Mouse (Mus musculus): ENCODE measurements at regions not wholly inside any gene's neighbourhood (a gene's known extent, or its start where the extent isn't known, plus 50 kb on each side); places are given as distances from the start of the nearest gene placed in this dataset.

DNA sequence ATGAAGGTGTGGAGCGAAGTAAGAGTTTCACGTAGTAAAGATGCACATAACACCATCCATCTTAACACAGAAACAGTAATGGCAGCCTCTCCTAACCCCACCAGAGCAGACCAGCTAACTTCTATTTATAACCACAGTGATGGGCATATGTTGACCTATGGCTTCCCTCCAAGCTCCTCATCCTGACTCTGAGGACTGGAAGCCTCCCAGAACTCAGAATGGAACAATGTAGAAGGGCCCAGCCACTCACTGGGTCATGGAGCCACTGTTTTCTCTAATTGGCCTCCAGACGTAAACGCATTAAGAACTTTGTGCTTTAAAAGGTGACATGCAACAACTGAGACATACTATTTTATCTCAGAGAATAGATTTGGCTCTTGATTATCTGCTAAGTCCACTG lies 77.0 kb downstream of the Irs2 start:
- Histone ChIP-seq H3K9me3 (no peaks in the 10 kb centered on the region), H3K36me3 (replicated peaks) (no peaks in the 10 kb centered on the region), H3K4me1 (peaks cover 29% of the 10 kb centered on the region), H3K27ac (no peak overlapping the region), H3K27me3 (ENCODE audit: poor library complexity, severe bottlenecking) (peaks cover 94% of the 10 kb centered on the region), H3K4me3 (no peak overlapping the region)
- no peak for DNase-seq (ENCODE audit: extremely low spot score, low spot score)
- 92% methylated on average over 4 of the region's 4 CpGs for WGBS

DNA sequence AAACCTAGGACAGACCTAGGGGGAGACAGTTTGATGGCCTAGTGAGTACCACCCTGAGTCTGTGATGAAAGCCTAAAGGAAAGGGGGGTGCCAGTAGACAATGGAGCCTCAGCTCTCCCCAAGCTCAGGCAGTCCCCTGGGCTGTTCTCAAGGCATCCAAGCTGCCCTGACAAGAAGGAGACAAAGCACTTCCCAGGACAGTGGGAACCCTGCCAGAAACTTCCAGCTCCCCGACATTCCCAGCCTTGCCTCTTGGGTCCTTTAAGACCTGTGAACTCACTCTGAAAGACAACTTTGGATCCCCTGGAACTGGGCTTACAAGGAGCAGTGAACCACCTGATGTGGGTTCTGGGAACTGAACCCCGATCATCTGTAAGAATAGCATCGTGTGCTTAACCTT lies 79.4 kb downstream of the Irs2 start:
- H3K36me3 ChIP-seq (replicated peaks), result no peaks in the 10 kb centered on the region
- WGBS, result 88% methylated on average over 3 of the region's 3 CpGs
- DNase-seq (ENCODE audit: extremely low spot score, low spot score), result no peak
- H3K27ac ChIP-seq, result peak overlapping the region; percentile 53
- H3K4me1 ChIP-seq, result peaks cover 51% of the 10 kb centered on the region
- no peak overlapping the region for H3K4me3 ChIP-seq
- no peaks in the 10 kb centered on the region for H3K9me3 ChIP-seq
- H3K27me3 ChIP-seq (ENCODE audit: poor library complexity, severe bottlenecking), result peaks cover 77% of the 10 kb centered on the region

DNA sequence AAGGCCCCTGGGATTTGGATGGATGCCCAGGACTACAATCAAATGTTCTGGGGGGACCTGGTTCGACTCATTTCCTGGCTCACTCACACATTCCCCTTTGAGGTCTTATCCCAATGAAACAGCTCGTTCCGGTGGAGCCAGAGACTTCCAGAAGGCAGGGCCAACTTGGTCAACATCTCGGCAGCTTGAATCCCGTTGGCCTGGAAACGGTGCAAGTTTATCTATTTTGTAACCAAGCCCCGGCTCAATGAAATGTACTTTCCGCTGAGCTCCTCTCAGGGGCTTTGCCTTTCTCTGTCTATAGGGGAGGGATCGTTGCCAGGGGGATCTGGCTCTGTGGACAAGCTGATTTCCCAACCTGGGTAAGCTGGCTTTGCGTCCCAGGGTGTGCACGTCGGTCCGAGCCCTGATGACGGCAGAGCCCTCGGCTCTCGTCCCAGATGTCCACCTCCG lies 79.9 kb downstream of the Irs2 start:
- DNase-seq (ENCODE audit: extremely low spot score, low spot score), result no peak
- Histone ChIP-seq H3K4me1 (peaks cover 56% of the 10 kb centered on the region), H3K27ac (peak overlapping the region; percentile 53), H3K9me3 (no peaks in the 10 kb centered on the region), H3K4me3 (no peak overlapping the region), H3K36me3 (replicated peaks) (no peaks in the 10 kb centered on the region), H3K27me3 (ENCODE audit: poor library complexity, severe bottlenecking) (peaks cover 77% of the 10 kb centered on the region)
- WGBS, result 82% methylated on average over 17 of the region's 17 CpGs

DNA sequence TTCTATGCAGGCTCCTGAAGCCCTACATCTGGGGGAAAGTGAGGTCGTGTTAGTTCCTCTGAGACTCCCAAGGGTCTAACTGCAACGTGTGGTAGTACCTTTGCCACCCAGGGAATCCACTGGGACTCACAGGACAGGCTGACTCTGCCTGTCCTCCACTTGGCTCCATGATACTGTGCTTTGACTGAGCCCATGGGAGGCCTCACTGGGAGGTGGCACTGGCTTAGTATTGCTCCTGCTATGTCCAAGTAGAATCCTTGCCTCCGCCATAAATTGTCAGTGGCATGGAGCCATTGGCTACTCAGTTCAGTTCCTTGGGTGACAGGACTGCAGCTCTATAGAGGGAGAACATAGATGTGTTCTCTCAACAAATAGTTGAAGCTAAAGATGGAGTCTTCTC lies 81.1 kb downstream of the Irs2 start:
- H3K27ac ChIP-seq, result peak overlapping the region; percentile 91
- H3K4me3 ChIP-seq, result no peak overlapping the region
- no peaks in the 10 kb centered on the region for H3K36me3 ChIP-seq (replicated peaks)
- no peak for DNase-seq (ENCODE audit: extremely low spot score, low spot score)
- peaks cover 68% of the 10 kb centered on the region for H3K4me1 ChIP-seq
- H3K27me3 ChIP-seq (ENCODE audit: poor library complexity, severe bottlenecking), result peaks cover 76% of the 10 kb centered on the region
- 57% methylated on average over 3 of the region's 3 CpGs for WGBS
- H3K9me3 ChIP-seq, result no peaks in the 10 kb centered on the region

DNA sequence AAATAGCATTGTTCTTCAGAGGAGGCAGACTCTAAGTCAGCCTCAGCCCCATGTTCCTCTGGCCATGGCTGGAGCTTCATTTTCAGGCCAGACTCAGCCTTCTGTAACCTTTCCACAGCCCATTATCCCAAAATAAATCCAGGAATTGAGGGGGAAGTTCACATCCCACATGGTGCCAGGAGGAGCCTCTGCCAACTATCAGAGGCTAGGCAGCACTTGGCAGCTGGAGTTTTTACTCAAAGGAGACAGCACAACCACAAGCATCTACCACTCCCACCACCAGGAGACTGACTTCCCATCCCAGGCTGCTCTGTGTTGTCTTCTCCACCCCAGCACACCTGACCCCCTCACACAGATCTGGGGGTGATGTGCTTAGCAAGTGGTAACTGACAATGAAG lies 81.7 kb downstream of the Irs2 start:
- peaks cover 75% of the 10 kb centered on the region for H3K27me3 ChIP-seq (ENCODE audit: poor library complexity, severe bottlenecking)
- DNase-seq (ENCODE audit: extremely low spot score, low spot score), result no peak
- peak overlapping the region; percentile 39 for H3K4me3 ChIP-seq
- no peaks in the 10 kb centered on the region for H3K36me3 ChIP-seq (replicated peaks)
- H3K4me1 ChIP-seq, result peaks cover 74% of the 10 kb centered on the region
- no peaks in the 10 kb centered on the region for H3K9me3 ChIP-seq
- peak overlapping the region; percentile 91 for H3K27ac ChIP-seq

DNA sequence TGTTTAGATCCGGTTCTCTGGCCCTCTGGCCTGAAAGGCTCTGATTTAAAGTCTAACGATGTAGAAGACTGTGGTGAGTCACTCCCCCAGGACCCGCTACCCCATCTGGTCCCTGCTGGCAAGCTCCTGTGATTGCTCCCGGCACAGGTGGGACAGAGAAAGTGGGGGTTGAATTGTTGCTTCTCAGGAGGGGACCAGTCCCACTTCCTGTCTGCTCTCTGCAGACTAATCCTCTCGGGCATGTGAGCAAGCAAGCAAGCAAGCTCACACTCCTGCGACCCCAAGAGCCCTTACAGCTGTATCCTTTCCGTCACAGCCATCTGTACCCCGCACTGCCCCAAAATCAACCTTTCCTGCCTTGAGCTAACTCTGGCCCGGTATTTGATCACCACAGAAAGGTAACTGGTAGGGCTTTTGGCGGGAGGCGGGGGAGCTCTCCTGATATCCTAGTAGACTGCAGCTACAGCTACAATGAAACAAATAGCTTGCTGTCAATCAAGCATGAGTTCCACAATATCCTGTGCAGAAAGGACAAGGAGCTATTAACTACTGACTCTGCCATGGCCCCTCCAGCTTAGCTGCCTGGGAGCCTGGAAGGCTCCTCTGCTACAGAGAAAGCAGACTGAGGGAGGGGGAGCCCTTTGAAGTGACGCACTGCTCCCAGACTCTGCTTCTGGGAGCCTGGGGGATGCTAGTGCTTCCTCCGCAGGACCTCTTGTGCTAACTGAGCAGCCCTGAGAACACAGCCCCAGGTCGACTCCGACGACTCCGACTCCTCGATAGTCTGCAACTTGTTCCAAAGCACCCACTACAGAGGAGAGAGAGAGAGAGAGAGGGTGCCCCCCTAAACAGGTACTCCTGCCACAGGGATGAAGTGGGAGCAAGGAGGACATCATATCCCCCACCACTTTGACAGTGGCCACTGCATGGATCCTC lies 82.4 kb downstream of the Irs2 start:
- DNase-seq (ENCODE audit: extremely low spot score, low spot score), result peak; percentile 84
- Histone ChIP-seq H3K4me3 (peak overlapping the region; percentile 39), H3K36me3 (replicated peaks) (no peaks in the 10 kb centered on the region), H3K27me3 (ENCODE audit: poor library complexity, severe bottlenecking) (peaks cover 69% of the 10 kb centered on the region), H3K9me3 (no peaks in the 10 kb centered on the region), H3K4me1 (peaks cover 81% of the 10 kb centered on the region), H3K27ac (peak overlapping the region; percentile 91)
- WGBS, result 1% methylated on average over 18 of the region's 18 CpGs

DNA sequence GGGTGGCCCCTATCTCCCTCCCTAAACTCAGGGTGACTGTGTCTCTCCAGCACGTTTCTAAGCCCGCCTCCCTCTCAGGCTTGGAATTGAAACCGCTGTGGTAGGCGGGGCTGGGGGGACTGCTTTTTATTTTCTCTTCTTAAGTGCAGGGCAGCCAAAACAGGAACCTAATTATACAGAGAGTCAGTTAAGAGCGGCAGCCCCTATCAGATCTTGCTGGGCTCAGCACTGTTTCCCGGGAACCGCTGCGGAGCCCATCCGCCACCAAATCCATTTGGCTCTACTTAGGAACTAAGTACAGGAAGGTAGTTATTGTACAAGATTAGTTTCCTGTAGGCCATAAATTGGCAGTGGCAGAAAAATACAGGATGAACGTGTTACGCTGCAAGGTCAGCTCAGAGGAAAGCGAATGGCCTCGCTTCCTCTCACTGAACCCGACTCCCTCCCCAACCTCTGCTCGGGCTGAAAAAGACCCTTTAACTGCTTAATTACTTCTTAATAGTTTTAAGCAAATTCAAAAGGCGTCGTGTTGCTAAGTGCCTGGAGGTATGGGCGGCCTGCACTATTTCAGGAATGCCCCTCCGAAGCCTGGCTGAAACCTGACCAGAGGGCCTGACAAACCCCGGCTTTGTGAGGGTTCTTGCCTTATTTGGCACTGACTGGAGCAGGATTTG lies 83.6 kb downstream of the Irs2 start:
- Histone ChIP-seq H3K4me3 (peak overlapping the region; percentile 39), H3K4me1 (peaks cover 93% of the 10 kb centered on the region)
- WGBS, result under 1% methylated on average over 20 of the region's 20 CpGs

DNA sequence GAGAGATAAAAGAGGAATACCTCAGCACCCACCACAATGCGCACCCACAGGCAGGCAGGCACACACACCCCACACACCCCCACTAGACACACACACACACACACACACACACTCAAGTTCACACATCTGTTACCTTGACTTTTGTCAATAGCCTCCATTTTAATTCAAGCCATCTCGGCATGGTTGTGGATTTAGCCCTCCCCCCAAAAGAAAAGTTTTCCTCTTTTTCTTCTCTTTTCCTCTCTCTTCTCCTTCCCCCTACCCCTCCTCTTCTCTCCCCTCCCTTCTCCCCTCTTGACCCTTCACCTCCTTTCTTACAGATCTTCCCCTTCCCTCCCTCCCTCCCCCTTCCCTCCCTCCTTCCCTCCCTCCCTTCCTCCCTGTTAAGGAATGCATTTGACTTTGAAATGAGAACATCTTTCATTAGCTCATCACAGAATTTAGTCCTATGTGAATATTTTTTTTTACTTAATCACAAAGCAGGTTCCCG lies 84.2 kb downstream of the Irs2 start:
- 0% methylated on average over 3 of the region's 3 CpGs for WGBS
- peak; percentile 57 for DNase-seq (ENCODE audit: extremely low spot score, low spot score)
- H3K9me3 ChIP-seq, result no peaks in the 10 kb centered on the region
- H3K27me3 ChIP-seq (ENCODE audit: poor library complexity, severe bottlenecking), result peaks cover 66% of the 10 kb centered on the region
- H3K36me3 ChIP-seq (replicated peaks), result no peaks in the 10 kb centered on the region
- peak overlapping the region; percentile 91 for H3K27ac ChIP-seq
- H3K4me3 ChIP-seq, result peak overlapping the region; percentile 39
- H3K4me1 ChIP-seq, result peaks cover 97% of the 10 kb centered on the region

More for the DNA sequence above, 83.6 kb downstream of the Irs2 start:
- peaks cover 66% of the 10 kb centered on the region for H3K27me3 ChIP-seq (ENCODE audit: poor library complexity, severe bottlenecking)
- DNase-seq (ENCODE audit: extremely low spot score, low spot score), result peak; percentile 87
- H3K27ac ChIP-seq, result peak overlapping the region; percentile 91
- no peaks in the 10 kb centered on the region for H3K9me3 ChIP-seq
- H3K36me3 ChIP-seq (replicated peaks), result no peaks in the 10 kb centered on the region

DNA sequence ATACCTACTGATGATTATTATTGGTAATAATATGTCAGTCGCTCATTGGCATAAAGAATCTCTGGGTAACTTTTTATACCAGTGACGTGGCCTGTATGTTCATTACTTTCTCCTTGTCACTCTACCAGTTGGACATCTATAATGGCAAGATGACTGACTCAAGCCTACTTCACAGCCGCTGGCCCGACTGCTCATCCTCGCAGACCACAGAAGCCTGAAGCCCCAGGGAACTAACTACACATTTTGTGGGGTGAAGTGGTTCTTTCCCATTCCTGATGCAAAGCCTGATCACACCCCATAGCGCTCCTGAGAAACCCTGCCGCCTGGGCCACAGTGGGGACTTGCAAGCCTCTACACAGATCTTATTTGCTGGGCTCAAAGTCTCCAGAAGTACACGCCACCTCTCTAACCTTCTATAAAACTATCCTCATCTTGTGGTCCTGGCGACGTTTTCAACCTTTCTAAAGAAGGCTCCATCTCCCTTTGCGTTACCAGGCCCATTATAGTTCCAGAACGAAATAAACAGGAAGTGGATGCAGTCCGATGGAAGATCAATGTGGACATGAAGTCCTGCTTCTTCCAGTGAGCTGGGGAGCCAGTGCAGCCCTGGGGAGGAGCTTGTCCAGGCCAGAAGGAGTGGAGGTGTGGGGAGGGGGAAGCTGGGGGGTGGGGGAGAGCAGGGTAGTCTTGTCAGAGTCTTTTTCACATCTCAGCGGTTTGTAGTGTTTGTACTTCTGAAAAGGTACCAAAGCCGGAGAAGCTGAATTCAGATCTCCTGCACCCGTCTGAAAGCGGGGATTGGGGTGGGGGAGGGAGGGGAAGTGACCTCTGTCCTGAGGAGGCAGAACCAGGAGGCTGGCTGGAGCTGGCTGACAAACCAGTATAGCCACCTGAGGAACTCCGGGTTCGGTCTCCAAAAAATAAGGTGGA lies 84.9 kb downstream of the Irs2 start:
- no peaks in the 10 kb centered on the region for H3K9me3 ChIP-seq
- H3K36me3 ChIP-seq (replicated peaks), result no peaks in the 10 kb centered on the region
- no peak for DNase-seq (ENCODE audit: extremely low spot score, low spot score)
- WGBS, result 20% methylated on average over 19 of the region's 19 CpGs
- peak overlapping the region; percentile 91 for H3K27ac ChIP-seq
- H3K4me3 ChIP-seq, result peak overlapping the region; percentile 39
- peaks cover 66% of the 10 kb centered on the region for H3K27me3 ChIP-seq (ENCODE audit: poor library complexity, severe bottlenecking)
- peaks cover 93% of the 10 kb centered on the region for H3K4me1 ChIP-seq

DNA sequence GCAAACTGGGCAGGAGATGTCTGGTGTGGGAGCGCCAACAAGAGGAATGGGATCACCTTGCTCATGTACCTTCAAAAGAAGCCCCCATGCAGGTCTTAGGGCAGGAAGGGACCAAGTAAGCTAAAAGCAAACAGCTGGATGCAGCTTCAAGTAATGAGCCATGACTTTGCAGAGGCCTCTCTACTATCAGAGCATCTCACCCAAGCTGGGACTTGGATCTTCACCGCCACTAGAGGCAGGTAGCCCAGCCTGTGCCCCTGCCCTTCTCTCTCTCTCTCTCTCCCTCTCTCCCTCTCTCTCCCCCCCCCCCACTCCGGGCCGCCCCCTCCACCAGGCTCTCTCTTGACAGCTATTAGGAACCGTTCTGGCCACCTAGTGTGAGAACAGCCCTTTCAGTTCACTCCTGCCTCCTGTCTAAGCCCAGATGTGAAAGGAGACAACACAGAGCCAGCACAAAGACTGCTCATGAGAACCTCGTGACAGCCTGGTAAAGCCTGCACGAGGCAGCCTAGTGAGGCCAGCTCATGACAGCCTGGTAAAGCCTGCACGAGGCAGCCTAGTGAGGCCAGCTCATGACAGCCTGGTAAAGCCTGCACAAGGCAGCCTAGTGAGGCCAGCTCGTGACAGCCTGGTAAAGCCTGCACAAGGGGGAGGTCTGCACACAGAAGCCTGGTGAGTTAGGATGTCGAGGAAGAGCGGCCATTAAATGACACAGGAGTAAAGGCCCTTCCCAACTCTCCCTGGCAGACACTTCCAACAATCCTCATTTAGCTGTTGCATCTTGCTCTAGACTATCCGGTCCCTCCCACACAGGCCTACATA lies 85.8 kb downstream of the Irs2 start:
- peak overlapping the region; percentile 91 for H3K27ac ChIP-seq
- H3K36me3 ChIP-seq (replicated peaks), result no peaks in the 10 kb centered on the region
- peak overlapping the region; percentile 11 for H3K4me3 ChIP-seq
- no peaks in the 10 kb centered on the region for H3K9me3 ChIP-seq
- WGBS, result 26% methylated on average over 12 of the region's 12 CpGs
- H3K27me3 ChIP-seq (ENCODE audit: poor library complexity, severe bottlenecking), result peaks cover 64% of the 10 kb centered on the region
- H3K4me1 ChIP-seq, result peaks cover 90% of the 10 kb centered on the region
- DNase-seq (ENCODE audit: extremely low spot score, low spot score), result peak; percentile 53

DNA sequence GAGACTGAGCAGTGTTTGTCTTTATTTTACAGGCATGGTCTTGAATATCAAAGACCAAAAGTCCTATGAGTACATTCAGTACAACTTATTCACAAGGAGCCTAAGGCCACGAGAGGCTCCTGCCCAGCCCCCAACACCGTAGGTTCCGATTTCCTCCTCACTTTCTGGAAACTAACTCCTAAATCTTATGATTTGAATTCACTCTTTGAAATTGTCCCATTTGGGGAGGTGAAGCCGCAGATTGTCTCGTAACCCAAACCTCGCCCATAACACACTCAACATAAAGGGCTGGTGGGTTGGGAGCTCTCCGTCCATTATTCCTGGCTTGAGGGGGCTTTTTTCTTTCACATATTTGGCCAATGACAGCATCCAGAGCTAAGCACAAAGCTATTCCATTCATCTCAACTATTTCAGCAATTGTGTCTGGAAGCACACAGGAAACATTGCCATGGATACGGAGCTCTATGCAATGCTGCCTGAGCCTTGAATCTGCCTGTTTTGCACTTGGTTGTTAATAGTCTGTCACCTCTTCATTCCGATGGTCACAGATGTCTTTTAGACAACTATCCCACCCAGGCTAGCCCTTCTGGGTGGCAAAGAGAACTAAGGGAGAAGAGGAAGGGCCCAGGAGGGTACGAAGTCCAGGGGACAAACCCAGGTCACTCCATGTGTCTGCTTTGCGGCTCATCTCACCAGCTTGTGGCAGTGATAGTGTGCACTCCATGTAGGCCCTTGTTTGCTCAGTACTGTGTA lies 86.6 kb downstream of the Irs2 start:
- Histone ChIP-seq H3K4me1 (peaks cover 82% of the 10 kb centered on the region), H3K27ac (peak overlapping the region; percentile 91), H3K4me3 (peak overlapping the region; percentile 11), H3K36me3 (replicated peaks) (no peaks in the 10 kb centered on the region), H3K9me3 (no peaks in the 10 kb centered on the region), H3K27me3 (ENCODE audit: poor library complexity, severe bottlenecking) (peaks cover 59% of the 10 kb centered on the region)
- 15% methylated on average over 11 of the region's 11 CpGs for WGBS
- peak; percentile 67 for DNase-seq (ENCODE audit: extremely low spot score, low spot score)
